Comparison of ENCODE assay signal across 18 mouse cellular contexts in genomic region chr6:41775721-41776120, GRCm38 (mm10). TPM values are rescaled to one million over a fixed set of nuclear protein-coding genes. Genes with fewer than 3 reads are reported as not detected.
A peak's percentile ranks its signal among the peaks of the same experiment; 100 is the strongest.
DNase-seq lines count a peak whose midpoint lies in the region; ATAC-seq and TF ChIP-seq lines count a peak whose summit lies in the region.
"Had no signal": no experiment of that assay in that cellular context is flagged by ENCODE, and none has a peak within 500 bp of the region (broad histone marks: within the 10 kb centered on the region; RNA-seq: fewer than 3 reads in every experiment).

No protein-coding gene starts in this region.

- H3K27ac ChIP-seq in forebrain, postnatal 0 days (ENCODE audit: low read depth, low read length): no peak overlapping the region; the same call in 1 of the 2 replicates
- H3K27ac ChIP-seq: heart, adult 2 months had no signal

- H3K4me3 ChIP-seq in forebrain, postnatal 0 days (ENCODE audit: low read depth, low read length): no peak overlapping the region
- H3K4me3 ChIP-seq: heart, adult 2 months had no signal

- 0 out of 2 replicates have a peak, but pooled peaks cover 4% of the 10 kb centered on the region for H3K4me1 ChIP-seq in forebrain, postnatal 0 days (ENCODE audit: insufficient read depth)

- peak; percentile 33 to 40 for DNase-seq in cerebellum, postnatal 14 days
- DNase-seq in cerebellum, adult 9-11 months: no peak
- DNase-seq in forebrain, postnatal 0 days: peak; percentile 86
- DNase-seq in layer of hippocampus, postnatal 10 days (ENCODE audit: low spot score in 2 of 2): peak; percentile 10 to 26
- peak; percentile 83 for DNase-seq in right cerebral cortex, adult 18-20 months
- no peak for DNase-seq in heart, adult 18-20 months
- no peak for DNase-seq in heart, adult 8-10 months (ENCODE audit: low spot score)
- DNase-seq: adrenal gland, postnatal 10 days; cerebellum, adult 18-20 months; heart, adult 2 months; heart, postnatal 14 days; kidney, postnatal 10 days; lung, adult 18-20 months; thymus, adult 2 months had no signal

- 53% methylated on average over 6 of the region's 6 CpGs for WGBS in forebrain, postnatal 0 days

- no peaks in the 10 kb centered on the region for H3K27me3 ChIP-seq in forebrain, postnatal 0 days (ENCODE audit: insufficient read depth, low read length)

- no peaks in the 10 kb centered on the region for H3K36me3 ChIP-seq in forebrain, postnatal 0 days (ENCODE audit: insufficient read depth)

- H3K9ac ChIP-seq in forebrain, postnatal 0 days: no peak overlapping the region

- no peak overlapping the region for H3K4me2 ChIP-seq in forebrain, postnatal 0 days (ENCODE audit: low read depth)

- peak; percentile 95 for ATAC-seq in forebrain, postnatal 0 days
- no peak for ATAC-seq in monocyte, adult 5-6 weeks (replicated peaks; ENCODE audit: insufficient number of reproducible peaks, low FRiP score, low TSS enrichment, poor library complexity, severe bottlenecking)
- ATAC-seq: inflammation-experienced regulatory T-cells, adult 6 months had no signal

- TF ChIP-seq CTCF in forebrain, postnatal 0 days (IDR thresholded peaks at IDR 0.05; ENCODE audit: low read depth): no peak

- no peaks in the 10 kb centered on the region for H3K9me3 ChIP-seq in forebrain, postnatal 0 days (ENCODE audit: low read length)

RNA-seq across cellular contexts. Expression of gene Olfr459, which starts 0.7 kb away (rescaled TPM):
- total RNA-seq in forebrain, postnatal 0 days (2014; rRNA removed): not detected in 2 replicates
- polyA plus RNA-seq in forebrain, postnatal 0 days (2015; fragmentation: Nextera tagmentation; extraction: Ambion mirVana): not detected in 2 replicates
- total RNA-seq in layer of hippocampus, postnatal 10 days (2021): not detected
- total RNA-seq in monocyte, adult 5-6 weeks (2017): not detected in 3 replicates
- not detected for total RNA-seq in heart, adult 18-20 months (2021)
- not detected for total RNA-seq in heart, adult 8-10 months (2022)
- total RNA-seq: adrenal gland, postnatal 10 days; heart, adult 2 months; heart, postnatal 14 days; megakaryocyte, adult 5-6 weeks had no signal
- polyA plus RNA-seq: heart, adult 2 months; inflammation-experienced regulatory T-cells, adult 6 months; limb, embryonic 14.5 days; thymus, adult 2 months had no signal

Comparison
In these comparisons a context has a peak if more than half of its experiments do, and no peak if none do; other contexts are left out.
1. DNase-seq: peak in cerebellum, postnatal 14 days (2 of 2), forebrain, postnatal 0 days (single experiment), layer of hippocampus, postnatal 10 days (2 of 2) and right cerebral cortex, adult 18-20 months (single experiment); none in cerebellum, adult 9-11 months (single experiment), heart, adult 18-20 months (0 of 2) and heart, adult 8-10 months (single experiment).